In the genomic region with DNA sequence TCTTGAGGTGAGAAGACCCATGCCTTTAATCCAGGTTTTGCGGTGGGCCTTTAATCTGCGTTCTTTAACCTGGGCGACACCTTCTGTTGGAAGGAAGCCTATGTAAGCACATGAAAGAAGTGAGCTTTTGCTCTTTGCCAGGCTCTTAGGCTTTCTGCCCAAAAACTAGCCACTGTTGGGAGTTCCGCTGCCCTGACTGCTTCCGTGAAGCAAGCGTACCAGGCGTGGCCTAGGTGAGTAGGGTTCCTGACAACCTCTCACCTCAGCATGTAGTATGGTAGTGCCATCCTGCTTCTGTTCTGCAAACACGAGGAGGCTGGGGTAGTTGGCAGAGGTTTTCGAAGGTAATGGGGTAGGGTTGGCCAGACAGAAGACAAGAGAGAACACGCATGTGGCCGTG, we compare ENCODE assay signal across 16 mouse cellular contexts. TPM values are rescaled to one million over a fixed set of nuclear protein-coding genes. Genes with fewer than 3 reads are reported as not detected.
DNase-seq lines count a peak whose midpoint lies in the region; ATAC-seq and TF ChIP-seq lines count a peak whose summit lies in the region.
"Had no signal": no experiment of that assay in that cellular context is flagged by ENCODE, and none has a peak within 500 bp of the region (broad histone marks: within the 10 kb centered on the region; RNA-seq: fewer than 3 reads in every experiment).

No protein-coding gene starts in this region.

- no peak overlapping the region for H3K9ac ChIP-seq in embryonic facial prominence, embryonic 12.5 days
- H3K9ac ChIP-seq in limb, embryonic 11.5 days (ENCODE audit: low read length) = no peak overlapping the region
- no peak overlapping the region for H3K9ac ChIP-seq in intestine, postnatal 0 days (ENCODE audit: low read depth, low read length)
- H3K9ac ChIP-seq: hindbrain, embryonic 12.5 days; liver, embryonic 12.5 days; neural tube, embryonic 13.5 days had no signal

- no peak overlapping the region for H3K4me2 ChIP-seq in embryonic facial prominence, embryonic 12.5 days (replicated peaks)
- H3K4me2 ChIP-seq in limb, embryonic 11.5 days (ENCODE audit: low read depth, severe bottlenecking) = no peak overlapping the region
- no peak overlapping the region for H3K4me2 ChIP-seq in intestine, postnatal 0 days (replicated peaks; ENCODE audit: low read depth)
- H3K4me2 ChIP-seq: hindbrain, embryonic 12.5 days; liver, embryonic 12.5 days; neural tube, embryonic 13.5 days had no signal

- peaks cover 23% of the 10 kb centered on the region for H3K4me1 ChIP-seq in embryonic facial prominence, embryonic 12.5 days
- peaks cover 41% of the 10 kb centered on the region for H3K4me1 ChIP-seq in embryonic facial prominence, embryonic 10.5 days
- peaks cover 7% of the 10 kb centered on the region for H3K4me1 ChIP-seq in limb, embryonic 11.5 days (ENCODE audit: control insufficient read depth, insufficient read depth, low read length)
- peaks cover 40% of the 10 kb centered on the region for H3K4me1 ChIP-seq in limb, embryonic 10.5 days
- H3K4me1 ChIP-seq in intestine, postnatal 0 days (replicated peaks; ENCODE audit: control insufficient read depth, insufficient read depth, low read length) = no peaks in the 10 kb centered on the region

- TF ChIP-seq CTCF in intestine, postnatal 0 days (IDR thresholded peaks at IDR 0.05; ENCODE audit: low read depth) = no peak

- H3K9me3 ChIP-seq in embryonic facial prominence, embryonic 12.5 days = no peaks in the 10 kb centered on the region
- no peaks in the 10 kb centered on the region for H3K9me3 ChIP-seq in embryonic facial prominence, embryonic 10.5 days
- H3K9me3 ChIP-seq in limb, embryonic 11.5 days (ENCODE audit: control insufficient read depth, low read length) = no peaks in the 10 kb centered on the region
- no peaks in the 10 kb centered on the region for H3K9me3 ChIP-seq in limb, embryonic 10.5 days (replicated peaks)
- H3K9me3 ChIP-seq in intestine, postnatal 0 days (ENCODE audit: control insufficient read depth) = no peaks in the 10 kb centered on the region
- H3K9me3 ChIP-seq: hindbrain, embryonic 12.5 days; liver, embryonic 12.5 days; neural tube, embryonic 13.5 days had no signal

- no peak overlapping the region for H3K4me3 ChIP-seq in embryonic facial prominence, embryonic 12.5 days
- H3K4me3 ChIP-seq in embryonic facial prominence, embryonic 10.5 days = no peak overlapping the region
- no peak overlapping the region for H3K4me3 ChIP-seq in limb, embryonic 11.5 days (ENCODE audit: low read depth, low read length)
- H3K4me3 ChIP-seq in limb, embryonic 10.5 days = no peak overlapping the region
- H3K4me3 ChIP-seq in intestine, postnatal 0 days (ENCODE audit: low read depth, low read length) = no peak overlapping the region
- H3K4me3 ChIP-seq: heart, adult 2 months; hindbrain, embryonic 12.5 days; liver, embryonic 12.5 days; neural tube, embryonic 13.5 days had no signal

- peak overlapping the region; percentile 51; the same call in 1 of the 2 replicates for H3K27ac ChIP-seq in embryonic facial prominence, embryonic 12.5 days
- H3K27ac ChIP-seq in embryonic facial prominence, embryonic 10.5 days (replicated peaks) = no peak overlapping the region
- no peak overlapping the region for H3K27ac ChIP-seq in limb, embryonic 11.5 days (replicated peaks; ENCODE audit: low read depth, low read length)
- H3K27ac ChIP-seq in limb, embryonic 10.5 days = no peak overlapping the region
- no peak overlapping the region for H3K27ac ChIP-seq in intestine, postnatal 0 days (ENCODE audit: low read depth, low read length)
- H3K27ac ChIP-seq: heart, adult 2 months; hindbrain, embryonic 12.5 days; liver, embryonic 12.5 days; macrophage had no signal

- ATAC-seq in embryonic facial prominence, embryonic 12.5 days (ENCODE audit: insufficient number of reproducible peaks, insufficient read depth, low FRiP score, low TSS enrichment) = no peak
- ATAC-seq in limb, embryonic 11.5 days (ENCODE audit: insufficient number of reproducible peaks, low FRiP score, low TSS enrichment, low read depth) = no peak
- ATAC-seq in intestine, postnatal 0 days = no peak
- ATAC-seq: forebrain, embryonic 14.5 days; intestine, embryonic 16.5 days; liver, embryonic 12.5 days; midbrain, embryonic 16.5 days had no signal

- no peak for DNase-seq in embryonic facial prominence, embryonic 10.5 days (ENCODE audit: low spot score)
- peak; percentile 20 for DNase-seq in limb, embryonic 11.5 days (ENCODE audit: low spot score)
- no peak for DNase-seq in limb, embryonic 10.5 days (ENCODE audit: low spot score)
- peak; percentile 36 to 48 for DNase-seq in cerebellum, postnatal 10 days
- peak; percentile 54 for DNase-seq in lung, postnatal 10 days
- DNase-seq in right cerebral cortex, postnatal 4 days = no peak
- DNase-seq: heart, adult 2 months had no signal

- peaks cover 6% of the 10 kb centered on the region; the same call in 1 of the 2 replicates for H3K27me3 ChIP-seq in embryonic facial prominence, embryonic 12.5 days
- H3K27me3 ChIP-seq in embryonic facial prominence, embryonic 10.5 days (replicated peaks; ENCODE audit: low read depth, poor library complexity, severe bottlenecking) = peaks cover 40% of the 10 kb centered on the region
- no peaks in the 10 kb centered on the region for H3K27me3 ChIP-seq in limb, embryonic 11.5 days (ENCODE audit: control insufficient read depth, insufficient read depth, low read length)
- peaks cover 18% of the 10 kb centered on the region; the same call in 1 of the 2 replicates for H3K27me3 ChIP-seq in limb, embryonic 10.5 days (ENCODE audit: low read depth, poor library complexity, severe bottlenecking)
- H3K27me3 ChIP-seq in intestine, postnatal 0 days (replicated peaks; ENCODE audit: control insufficient read depth, insufficient read depth, low read length) = peaks cover 4% of the 10 kb centered on the region; the same call in 1 of the 2 replicates

- H3K36me3 ChIP-seq in embryonic facial prominence, embryonic 12.5 days = peaks cover 37% of the 10 kb centered on the region
- peaks cover 63% of the 10 kb centered on the region for H3K36me3 ChIP-seq in embryonic facial prominence, embryonic 10.5 days (replicated peaks)
- H3K36me3 ChIP-seq in limb, embryonic 11.5 days (ENCODE audit: control insufficient read depth, insufficient read depth, low read length) = peaks cover 15% of the 10 kb centered on the region
- H3K36me3 ChIP-seq in limb, embryonic 10.5 days = peaks cover 60% of the 10 kb centered on the region
- peaks cover 27% of the 10 kb centered on the region for H3K36me3 ChIP-seq in intestine, postnatal 0 days (ENCODE audit: control insufficient read depth, insufficient read depth)

- 93% methylated on average over 11 of the region's 11 CpGs for WGBS in embryonic facial prominence, embryonic 12.5 days
- WGBS in embryonic facial prominence, embryonic 10.5 days = 92% methylated on average over 11 of the region's 11 CpGs
- WGBS in limb, embryonic 11.5 days = 91% methylated on average over 11 of the region's 11 CpGs
- 91% methylated on average over 11 of the region's 11 CpGs for WGBS in limb, embryonic 10.5 days
- WGBS in intestine, postnatal 0 days = 94% methylated on average over 11 of the region's 11 CpGs

RNA-seq across cellular contexts. Expression of a gene that starts 2.0 kb away (rescaled TPM):
- polyA plus RNA-seq in embryonic facial prominence, embryonic 12.5 days (2016; fragmentation: Nextera tagmentation; extraction: Ambion mirVana) = 9.4 TPM in 2 replicates
- 4.1 and 4.8 TPM in 2 replicates for polyA plus RNA-seq in embryonic facial prominence, embryonic 10.5 days (2016; fragmentation: Nextera tagmentation; extraction: Ambion mirVana)
- 1.9 and 2.1 TPM in 2 replicates for polyA plus RNA-seq in limb, embryonic 11.5 days (2014; fragmentation: Nextera tagmentation; extraction: Ambion mirVana)
- polyA plus RNA-seq in limb, embryonic 10.5 days (2016; fragmentation: Nextera tagmentation; extraction: Ambion mirVana) = 1.4 and 1.6 TPM in 2 replicates
- polyA plus RNA-seq in intestine, postnatal 0 days (2015; fragmentation: Nextera tagmentation; extraction: Ambion mirVana) = 0.61 and 0.64 TPM in 2 replicates

RNA-seq across cellular contexts. Expression of a gene that starts 46.4 kb away (rescaled TPM):
- 320 and 333 TPM in 2 replicates for polyA plus RNA-seq in embryonic facial prominence, embryonic 12.5 days (2016; fragmentation: Nextera tagmentation; extraction: Ambion mirVana)
- polyA plus RNA-seq in embryonic facial prominence, embryonic 10.5 days (2016; fragmentation: Nextera tagmentation; extraction: Ambion mirVana) = 387 and 388 TPM in 2 replicates
- polyA plus RNA-seq in limb, embryonic 11.5 days (2014; fragmentation: Nextera tagmentation; extraction: Ambion mirVana) = 316 and 334 TPM in 2 replicates
- 362 and 370 TPM in 2 replicates for polyA plus RNA-seq in limb, embryonic 10.5 days (2016; fragmentation: Nextera tagmentation; extraction: Ambion mirVana)
- polyA plus RNA-seq in intestine, postnatal 0 days (2015; fragmentation: Nextera tagmentation; extraction: Ambion mirVana) = 156 and 171 TPM in 2 replicates

Comparison
In these comparisons a context has a peak if more than half of its experiments do, and no peak if none do; other contexts are left out.
1. DNase-seq: peak in limb, embryonic 11.5 days (single experiment), cerebellum, postnatal 10 days (2 of 2) and lung, postnatal 10 days (single experiment); none in embryonic facial prominence, embryonic 10.5 days (single experiment), limb, embryonic 10.5 days (single experiment) and right cerebral cortex, postnatal 4 days (single experiment).